Mouse (Mus musculus) small intestine, adult 2 months (tissue): ENCODE data around the gene Pqbp1.

Experiments used
- CTCF ChIP-seq: fragments of 200-500 bp; IDR thresholded peaks from 2 replicates; pipeline ENCODE4 v1.5.1; 2012; ENCODE audit warnings: low read depth, mild to moderate bottlenecking, control low read depth, inconsistent platforms, low read length, moderate library complexity, mixed read lengths; ENCODE audit not compliant: insufficient replicate concordance, insufficient read length; ENCODE audit errors: extremely low read depth
- POLR2A ChIP-seq: fragments of 200-500 bp; IDR thresholded peaks from 2 replicates; pipeline ENCODE4 v1.6.1; 2012; ENCODE audit warnings: low read depth, mild to moderate bottlenecking, control low read depth, inconsistent platforms, low read length, moderate library complexity

- TF ChIP-seq CTCF (no peak), POLR2A (no peak)
Observed at GRCm38 (mm10) chrX:7859191-7859753, 39.8 kb downstream of the Pqbp1 start.
